Mouse (Mus musculus) forebrain, embryonic 10.5 days (tissue): ENCODE data around the gene Ryr1. TPM values are rescaled to one million over a fixed set of nuclear protein-coding genes. Genes with fewer than 3 reads are reported as not detected.

Experiments used
- DNase-seq: peaks from one replicate; pipeline ENCODE4 v3.0.0-alpha.2; 2017; ENCODE audit warnings: low spot score; ENCODE audit errors: extremely low spot score
- H3K27ac ChIP-seq: fragments of 300-500 bp; sonication (generic); 2 replicates; pipeline ENCODE4 v1.5.1; 2016; ENCODE audit warnings: mild to moderate bottlenecking
- H3K27me3 ChIP-seq: fragments of 300-500 bp; sonication (generic); 2 replicates; pipeline ENCODE4 v1.6.1; 2016; ENCODE audit warnings: mild to moderate bottlenecking; ENCODE audit not compliant: poor library complexity, severe bottlenecking
- H3K36me3 ChIP-seq: fragments of 300-500 bp; sonication (generic); replicated peaks from 2 replicates; pipeline ENCODE4 v1.6.1; 2016; ENCODE audit warnings: mild to moderate bottlenecking, moderate library complexity
- H3K4me1 ChIP-seq: fragments of 300-500 bp; sonication (generic); 2 replicates; pipeline ENCODE4 v1.6.1; 2016
- H3K4me3 ChIP-seq: fragments of 300-500 bp; sonication (generic); 2 replicates; pipeline ENCODE4 v1.5.1; 2016; ENCODE audit warnings: mild to moderate bottlenecking, moderate library complexity
- H3K9me3 ChIP-seq: fragments of 300-500 bp; sonication (generic); 2 replicates; pipeline ENCODE4 v1.6.1; 2016; ENCODE audit warnings: mild to moderate bottlenecking, moderate library complexity
- WGBS: fragments of 180-500 bp; shearing (Covaris S2); methylation state at CpG from one replicate; pipeline ENCODE4 v1.1.7; 2016; 5-methylcytosine and 5-hydroxymethylcytosine counted together
- polyA plus RNA-seq: library from polyadenylated mRNA; unstranded; fragments of >200 nt; fragmentation: Nextera tagmentation; extraction: Ambion mirVana; gene quantifications from 2 replicates; pipeline ENCODE4 v1.2.1, GENCODE M21; 2016

Ryr1 gene
- polyA plus RNA-seq = 1.0 and 1.2 TPM in 2 replicates

DNA sequence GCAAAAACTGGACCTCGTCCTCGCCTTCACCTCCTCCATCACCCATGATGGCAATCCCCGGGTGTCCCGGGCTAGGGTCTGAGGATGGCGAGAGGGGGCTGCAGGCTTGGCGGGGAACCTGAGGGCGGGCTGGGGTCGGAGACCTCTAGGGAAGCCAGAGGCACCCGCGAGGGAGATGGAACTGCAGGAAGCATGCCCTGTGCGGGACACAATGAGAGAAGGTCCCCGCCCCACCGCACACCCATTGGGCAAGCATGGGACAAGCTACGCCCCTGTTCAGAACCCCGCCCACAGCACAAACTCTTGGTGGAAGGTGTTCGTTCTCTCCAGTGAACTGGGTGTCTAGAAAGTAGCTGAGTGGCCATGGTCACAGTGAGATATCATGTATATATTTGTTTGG, at the start of gene Ryr1:
TSS of gene Ryr1 (minus strand) at position 210 of the 400 bp plus-strand sequence.
- Histone ChIP-seq H3K9me3 (no peaks in the 10 kb centered on the region), H3K4me1 (peaks cover 24% of the 10 kb centered on the region), H3K4me3 (peak within 1 kb of the TSS; percentile 54), H3K36me3 (no peaks in the 10 kb centered on the region), H3K27ac (peak within 1 kb of the TSS; percentile 72; the same call in 1 of the 2 replicates), H3K27me3 (peaks cover 17% of the 10 kb centered on the region)
- DNase-seq = peak; percentile 78
- 0% methylated on average over 16 of the region's 16 CpGs for WGBS

DNA sequence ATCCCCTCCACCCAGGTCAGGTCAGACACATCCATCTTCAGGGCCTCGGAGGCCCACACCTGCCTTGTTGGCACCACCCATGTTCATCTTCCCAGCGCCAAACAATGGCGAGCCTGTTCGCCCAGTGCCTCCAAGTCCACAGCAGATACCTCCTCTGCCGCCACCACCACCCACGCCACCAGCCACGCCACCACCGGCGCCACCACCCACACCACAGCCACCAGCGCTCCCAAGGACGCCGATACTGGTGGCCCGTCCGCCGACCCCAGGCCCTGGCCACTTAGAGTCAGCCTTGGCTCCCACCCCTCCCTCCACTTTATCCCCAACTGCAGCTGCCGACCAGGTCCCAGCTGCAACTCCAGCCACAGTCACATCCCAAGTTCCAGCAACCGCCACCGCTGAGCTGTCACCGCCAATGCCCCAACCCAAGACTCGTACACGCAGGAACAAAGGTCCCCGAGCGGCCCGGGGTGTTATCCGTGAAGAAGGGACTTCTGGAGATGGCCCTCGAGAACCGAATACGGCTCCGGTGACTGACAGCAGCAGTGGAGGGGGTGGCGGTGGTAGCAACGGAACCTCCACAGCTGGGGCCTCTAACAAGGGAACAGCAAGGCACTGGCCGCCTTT, 47.5 kb upstream of the Ryr1 start:
- 35% methylated on average over 32 of the region's 32 CpGs for WGBS
- H3K4me3 ChIP-seq = peak overlapping the region; percentile 75; the same call in 1 of the 2 replicates
- DNase-seq = no peak
- H3K27ac ChIP-seq = no peak overlapping the region
- peaks cover 62% of the 10 kb centered on the region for H3K4me1 ChIP-seq
- peaks cover 51% of the 10 kb centered on the region for H3K36me3 ChIP-seq
- H3K27me3 ChIP-seq = peaks cover 60% of the 10 kb centered on the region
- no peaks in the 10 kb centered on the region for H3K9me3 ChIP-seq

GRCm38 (mm10) chr7:29171562-29172097, 46.7 kb upstream of the Ryr1 start:
- DNase-seq = no peak
- Histone ChIP-seq H3K36me3 (peaks cover 44% of the 10 kb centered on the region), H3K4me1 (peaks cover 67% of the 10 kb centered on the region), H3K9me3 (no peaks in the 10 kb centered on the region), H3K4me3 (peak overlapping the region; percentile 75), H3K27me3 (peaks cover 66% of the 10 kb centered on the region), H3K27ac (peak overlapping the region; percentile 48; the same call in 1 of the 2 replicates)
- 5% methylated on average over 34 of the region's 34 CpGs for WGBS

GRCm38 (mm10) chr7:29170755-29171561, 46.0 kb upstream of the Ryr1 start:
- peaks cover 69% of the 10 kb centered on the region for H3K27me3 ChIP-seq

GRCm38 (mm10) chr7:29170066-29170754, 45.2 kb upstream of the Ryr1 start, which contains the start of the genes Ggn and Spred3:
Gene Ggn (plus strand): TSS chr7:29170210.
Gene Spred3 (minus strand): TSS chr7:29170411.
- Histone ChIP-seq H3K27me3 (peaks cover 69% of the 10 kb centered on the region), H3K4me3 (peak within 1 kb of the TSS; percentile 75), H3K4me1 (peaks cover 67% of the 10 kb centered on the region), H3K9me3 (no peaks in the 10 kb centered on the region), H3K27ac (peak within 1 kb of the TSS; percentile 92), H3K36me3 (peaks cover 42% of the 10 kb centered on the region)
- under 1% methylated on average over 30 of the region's 30 CpGs for WGBS
- DNase-seq = peak; percentile 74

More at GRCm38 (mm10) chr7:29170755-29171561, 46.0 kb upstream of the Ryr1 start:
- WGBS = 1% methylated on average over 43 of the region's 43 CpGs
- H3K4me3 ChIP-seq = peak overlapping the region; percentile 75
- peak overlapping the region; percentile 92; the same call in 1 of the 2 replicates for H3K27ac ChIP-seq
- DNase-seq = no peak
- no peaks in the 10 kb centered on the region for H3K9me3 ChIP-seq
- peaks cover 42% of the 10 kb centered on the region for H3K36me3 ChIP-seq
- peaks cover 67% of the 10 kb centered on the region for H3K4me1 ChIP-seq

DNA sequence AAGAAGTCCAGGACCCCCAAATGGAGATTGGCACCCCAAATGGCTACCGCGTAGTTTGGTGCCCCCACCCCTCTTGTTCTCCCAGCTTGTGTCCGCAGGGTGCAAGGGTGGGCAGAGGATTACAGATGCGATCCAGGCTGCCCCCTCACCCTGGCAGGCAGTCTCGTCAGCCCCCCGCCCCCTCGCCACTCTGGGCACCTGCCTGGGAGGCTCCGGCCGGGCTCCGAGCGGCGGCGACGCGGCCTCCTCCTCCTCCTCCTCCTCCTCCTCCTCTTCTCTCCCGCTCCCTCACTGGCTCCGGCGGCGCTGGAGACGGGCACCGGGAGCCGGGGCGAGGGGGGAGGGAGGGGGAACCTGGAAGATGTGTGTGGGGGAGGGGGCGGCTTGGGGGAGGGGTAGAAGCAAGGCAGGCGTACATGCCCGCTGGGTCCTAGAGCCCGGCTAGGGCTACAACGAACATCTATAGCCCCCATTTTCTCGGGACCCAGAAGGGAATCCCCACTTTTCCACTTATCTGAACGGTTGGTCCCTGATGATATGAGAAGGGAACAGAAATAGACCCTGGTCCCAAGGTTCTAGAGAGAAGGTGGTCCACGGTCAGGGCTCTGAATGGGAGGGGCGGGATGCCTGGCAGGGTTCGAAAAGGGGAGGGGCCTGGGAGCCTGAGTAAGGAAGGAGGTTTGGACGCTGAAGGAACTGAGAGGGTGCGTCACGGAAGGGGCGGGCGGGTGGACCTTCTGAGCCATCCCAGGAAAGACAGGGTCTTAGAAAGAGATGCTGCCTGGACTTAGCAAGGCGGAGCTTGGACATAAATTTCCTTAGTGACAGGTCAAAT, 44.5 kb upstream of the Ryr1 start:
- WGBS = under 1% methylated on average over 32 of the region's 39 CpGs
- Histone ChIP-seq H3K4me1 (peaks cover 67% of the 10 kb centered on the region), H3K27ac (peak overlapping the region; percentile 92)

GRCm38 (mm10) chr7:29168791-29169230, 43.8 kb upstream of the Ryr1 start:
- Histone ChIP-seq H3K36me3 (peaks cover 36% of the 10 kb centered on the region), H3K9me3 (no peaks in the 10 kb centered on the region), H3K4me3 (peak overlapping the region; percentile 75), H3K4me1 (peaks cover 67% of the 10 kb centered on the region), H3K27ac (peak overlapping the region; percentile 92), H3K27me3 (peaks cover 55% of the 10 kb centered on the region)
- peak; percentile 66 for DNase-seq
- WGBS = 0% methylated on average over 14 of the region's 14 CpGs

More for the DNA sequence above, 44.5 kb upstream of the Ryr1 start:
- Histone ChIP-seq H3K9me3 (no peaks in the 10 kb centered on the region), H3K36me3 (peaks cover 40% of the 10 kb centered on the region), H3K4me3 (peak overlapping the region; percentile 75), H3K27me3 (peaks cover 61% of the 10 kb centered on the region)
- peak; percentile 90 for DNase-seq

DNA sequence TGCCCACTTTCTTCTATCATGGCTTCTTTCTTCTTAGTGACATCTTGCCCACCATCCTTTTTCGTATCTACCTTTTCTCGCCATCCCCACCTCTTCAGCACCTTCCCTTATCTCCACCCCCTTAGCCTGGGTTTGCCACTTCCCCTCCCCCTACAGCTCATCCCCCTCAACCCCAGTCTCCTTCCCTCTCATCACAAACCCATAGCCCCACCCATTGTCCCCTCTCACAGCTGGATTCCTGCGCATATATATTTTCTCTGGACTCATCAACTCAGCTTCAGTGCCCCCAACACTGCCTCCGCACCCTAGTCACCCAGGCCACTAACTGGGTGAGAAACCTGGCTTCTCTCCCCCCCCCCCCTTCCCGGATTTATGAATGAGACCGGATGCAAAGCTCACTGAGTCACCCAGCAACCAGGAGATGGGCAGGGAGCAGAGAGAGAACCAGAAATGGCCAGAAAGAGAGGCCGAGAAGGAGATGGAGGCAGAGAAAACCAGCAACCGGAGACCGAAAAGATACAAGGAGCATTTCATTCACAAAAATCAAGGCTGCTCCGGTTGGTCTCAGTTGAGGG, 43.2 kb upstream of the Ryr1 start:
- Histone ChIP-seq H3K27ac (peak overlapping the region; percentile 92), H3K27me3 (peaks cover 49% of the 10 kb centered on the region), H3K9me3 (no peaks in the 10 kb centered on the region), H3K4me1 (peaks cover 68% of the 10 kb centered on the region), H3K36me3 (peaks cover 34% of the 10 kb centered on the region), H3K4me3 (peak overlapping the region; percentile 75)
- no peak for DNase-seq
- WGBS = under 1% methylated on average over 10 of the region's 10 CpGs

DNA sequence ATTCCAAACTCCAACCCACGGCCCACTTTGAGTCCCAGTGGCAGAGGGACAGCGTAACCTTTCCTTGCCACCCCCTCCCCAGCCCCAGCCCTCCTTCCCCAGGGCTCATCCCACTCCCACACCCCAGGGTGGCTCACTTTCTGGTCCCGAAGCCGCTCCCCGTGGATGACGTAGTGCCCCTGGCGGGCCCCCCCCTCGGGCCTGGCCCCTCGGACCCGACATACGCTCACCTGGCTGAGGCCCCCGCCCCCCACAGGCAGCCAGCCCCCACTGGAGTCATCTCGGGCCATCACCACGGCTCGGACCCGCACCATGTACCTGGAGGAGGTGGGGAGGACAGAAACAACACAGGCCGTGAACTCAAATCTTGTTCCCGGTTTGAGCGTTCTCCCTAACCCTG, 42.7 kb upstream of the Ryr1 start:
- WGBS = 7% methylated on average over 19 of the region's 19 CpGs
- peaks cover 43% of the 10 kb centered on the region for H3K27me3 ChIP-seq
- peaks cover 68% of the 10 kb centered on the region for H3K4me1 ChIP-seq
- DNase-seq = no peak
- H3K36me3 ChIP-seq = peaks cover 33% of the 10 kb centered on the region
- peak overlapping the region; percentile 75 for H3K4me3 ChIP-seq
- H3K27ac ChIP-seq = peak overlapping the region; percentile 92; the same call in 1 of the 2 replicates
- no peaks in the 10 kb centered on the region for H3K9me3 ChIP-seq

DNA sequence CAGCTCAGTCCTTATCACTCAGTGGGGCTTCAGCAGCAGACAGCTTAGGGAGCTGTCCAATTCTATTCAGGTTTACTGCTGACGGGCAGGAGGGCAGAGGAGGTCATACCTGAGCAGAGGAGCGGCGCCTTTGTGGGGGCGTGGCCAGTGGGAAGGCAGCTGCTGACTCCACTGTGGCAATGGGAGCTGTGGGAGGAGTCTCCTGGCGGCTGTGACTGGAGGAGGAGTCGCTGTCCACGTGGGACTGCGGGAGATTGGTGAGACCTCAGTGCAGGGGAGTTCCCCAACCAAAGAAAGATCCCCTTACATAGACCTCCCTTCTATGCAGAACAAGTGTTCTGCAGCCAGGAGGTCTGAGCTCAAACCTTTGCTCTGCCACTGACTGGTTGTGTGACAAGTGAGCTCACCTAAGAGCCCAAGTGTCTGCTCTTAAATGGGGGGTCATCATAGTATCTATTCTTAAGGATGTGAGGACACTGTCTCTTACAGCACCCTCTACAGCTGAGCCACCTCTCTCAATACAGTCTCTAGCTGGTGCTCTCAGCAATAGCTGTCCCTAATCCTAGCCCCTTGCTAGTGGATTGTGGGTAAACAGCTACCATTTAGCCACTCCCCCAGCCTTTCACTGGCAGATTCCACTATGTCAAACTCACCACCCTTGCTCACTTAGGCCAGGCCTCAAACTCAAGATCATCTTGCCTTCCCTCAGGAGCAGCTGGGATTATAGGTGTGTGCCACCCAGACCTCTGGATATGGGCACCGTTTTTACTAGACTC, 38.0 kb upstream of the Ryr1 start:
- no peak for DNase-seq
- H3K4me1 ChIP-seq = peaks cover 42% of the 10 kb centered on the region
- peaks cover 48% of the 10 kb centered on the region for H3K36me3 ChIP-seq
- H3K4me3 ChIP-seq = no peak overlapping the region
- 21% methylated on average over 9 of the region's 9 CpGs for WGBS
- H3K9me3 ChIP-seq = no peaks in the 10 kb centered on the region
- H3K27me3 ChIP-seq = peaks cover 47% of the 10 kb centered on the region
- no peak overlapping the region for H3K27ac ChIP-seq

DNA sequence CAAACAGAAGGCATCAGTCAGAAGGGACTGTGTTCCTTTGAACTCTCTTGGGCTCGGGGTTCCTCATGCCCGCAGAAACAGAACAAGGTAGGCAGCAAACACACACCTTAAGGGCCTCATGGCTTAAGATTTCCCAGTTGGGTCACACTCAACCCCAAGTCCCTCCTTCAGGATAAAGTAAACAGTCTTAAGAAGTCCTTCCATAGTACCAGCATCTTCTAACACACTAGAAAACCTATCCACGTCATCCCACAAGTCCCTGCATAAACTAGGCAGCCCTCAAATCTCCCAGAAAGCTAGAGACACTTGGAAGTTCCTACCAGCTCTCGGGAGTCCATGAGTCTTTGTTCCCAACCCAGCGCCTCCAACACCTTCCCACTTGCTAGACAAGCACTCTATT, 37.3 kb upstream of the Ryr1 start:
- H3K9me3 ChIP-seq = no peaks in the 10 kb centered on the region
- H3K36me3 ChIP-seq = peaks cover 48% of the 10 kb centered on the region
- no peak for DNase-seq
- WGBS = 77% methylated on average over 5 of the region's 5 CpGs
- peaks cover 47% of the 10 kb centered on the region for H3K27me3 ChIP-seq
- no peak overlapping the region for H3K27ac ChIP-seq
- peaks cover 36% of the 10 kb centered on the region for H3K4me1 ChIP-seq
- no peak overlapping the region for H3K4me3 ChIP-seq
